Mouse (Mus musculus) bone marrow, adult 2 months (tissue): Measurements from ENCODE around the gene Gsta4.
"Not testable (repeated sequence)": the region's sequence is repeated elsewhere in the genome, so short reads cannot be mapped to it uniquely, and the experiment has no call there.

Experiments
- CTCF ChIP-seq: fragments of 200-500 bp; IDR thresholded peaks from 2 replicates; pipeline ENCODE4 v1.5.1; 2011; ENCODE audit warnings: low read length, control low read depth; ENCODE audit not compliant: control insufficient read depth, insufficient read depth
- POLR2A ChIP-seq: fragments of 200-500 bp; IDR thresholded peaks from 2 replicates; pipeline ENCODE4 v1.6.1; 2011; ENCODE audit warnings: low read depth, mild to moderate bottlenecking, control low read depth, low read length, borderline replicate concordance; ENCODE audit not compliant: control insufficient read depth

DNA sequence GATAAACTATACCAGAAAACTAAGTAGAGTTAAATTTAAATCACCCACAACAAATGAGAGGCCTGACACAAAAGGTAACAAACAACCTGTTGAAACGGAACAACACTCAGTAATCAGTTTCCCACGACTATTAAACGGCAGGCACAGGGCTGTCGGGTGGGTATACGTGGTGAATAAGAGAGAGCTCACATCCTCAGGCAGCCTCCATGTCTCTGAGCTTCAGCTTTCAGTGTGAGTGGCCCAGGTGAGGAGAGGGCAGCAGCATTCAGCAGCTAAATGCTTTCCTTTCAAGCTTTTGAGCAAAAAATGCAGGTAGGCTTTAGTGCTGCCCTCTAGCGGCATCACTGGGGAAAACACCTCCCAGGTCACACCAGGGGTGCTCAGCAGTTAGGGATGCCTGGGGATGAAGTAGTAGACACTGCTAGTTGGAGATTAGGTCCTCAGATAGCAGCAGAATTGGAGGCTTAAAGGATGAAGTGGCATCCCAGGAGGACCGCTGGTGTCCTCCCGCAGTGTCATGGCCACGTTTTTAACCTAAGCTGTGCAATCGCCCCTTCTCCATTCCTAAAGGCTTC lies 50.6 kb downstream of the Gsta4 start:
- TF ChIP-seq POLR2A, CTCF: not testable (repeated sequence)
